Mouse (Mus musculus) embryo, embryonic 10.5 days (tissue): ENCODE data around the gene Ube2i.

Source experiments
- DNase-seq: peaks from one replicate; pipeline ENCODE4 v3.0.0-alpha.2; 2015; ENCODE audit warnings: low spot score

The Ube2i gene

DNA sequence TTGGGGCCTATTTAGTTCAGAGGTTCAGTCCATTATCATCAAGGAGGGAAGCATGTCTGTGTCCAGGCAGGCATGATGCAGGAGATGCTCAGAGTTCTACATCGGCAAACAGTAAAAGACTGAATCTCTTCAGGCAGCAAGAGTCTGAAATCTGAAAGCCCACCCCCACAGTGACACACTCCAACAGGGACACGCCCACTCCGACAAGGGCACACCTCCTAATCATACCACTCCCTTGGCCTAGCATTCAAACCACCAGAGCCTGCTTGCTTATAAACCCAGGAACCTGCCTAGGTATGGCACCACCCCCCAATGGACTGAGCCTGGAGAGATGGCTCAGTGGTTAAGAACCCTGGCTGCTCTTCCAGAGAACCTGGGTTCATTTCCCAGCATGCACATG is 59.0 kb downstream of the Ube2i start:
- no peak for DNase-seq
